Mouse (Mus musculus): Measurements from ENCODE around the gene Fitm2.
A peak's percentile ranks its signal among the peaks of the same experiment; 100 is the strongest.
"Not testable (repeated sequence)": the region's sequence is repeated elsewhere in the genome, so short reads cannot be mapped to it uniquely, and the experiment has no call there.

Gene Fitm2

DNA sequence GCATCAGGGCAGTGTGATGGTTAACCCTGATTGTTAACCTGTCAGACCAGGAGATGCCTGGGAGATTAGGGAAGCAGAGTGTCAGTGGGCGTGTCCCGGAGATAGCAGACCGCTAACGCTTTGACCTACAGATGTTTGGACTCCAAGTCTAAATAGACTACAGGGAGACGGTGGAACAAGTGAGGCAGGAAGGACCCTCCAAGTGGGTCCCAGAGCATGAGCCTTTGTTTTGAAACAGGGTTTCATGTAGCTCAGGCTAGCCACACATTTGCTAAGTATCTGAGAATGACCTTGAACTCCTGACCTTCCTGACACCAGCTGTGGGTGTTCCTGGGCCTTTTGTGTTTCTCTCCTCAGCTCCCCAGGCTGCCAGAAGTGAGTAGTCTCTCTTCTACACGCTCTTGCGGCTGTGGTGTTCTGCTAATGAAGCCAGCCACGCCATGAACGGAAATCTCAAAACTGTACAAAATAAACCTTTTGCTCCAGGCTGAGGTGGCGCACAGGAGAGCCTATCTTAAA lies 9.1 kb downstream of the Fitm2 start:
- DNase-seq (ENCODE audit: low read depth, low spot score): peak; percentile 61

DNA sequence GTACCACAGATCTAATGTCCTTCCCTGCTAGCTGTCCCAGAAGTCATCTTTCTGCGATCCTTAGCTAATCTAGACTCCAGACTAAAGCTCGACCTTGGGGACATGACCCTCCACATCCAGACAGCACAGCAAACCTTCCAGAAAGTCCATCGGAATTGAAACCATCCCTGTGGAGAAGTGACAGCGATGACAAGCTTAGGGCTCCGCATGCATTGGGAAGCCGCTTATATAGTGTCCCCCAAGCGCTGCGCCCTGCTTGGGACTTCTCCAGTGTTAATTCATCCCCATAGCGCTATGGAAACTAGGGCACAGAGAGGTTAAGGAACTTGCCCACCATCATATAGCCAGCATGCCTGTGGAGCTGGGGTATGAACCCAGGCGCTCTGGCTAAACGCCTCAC lies 9.6 kb downstream of the Fitm2 start:
- no peak for DNase-seq (ENCODE audit: low read depth, low spot score)

DNA sequence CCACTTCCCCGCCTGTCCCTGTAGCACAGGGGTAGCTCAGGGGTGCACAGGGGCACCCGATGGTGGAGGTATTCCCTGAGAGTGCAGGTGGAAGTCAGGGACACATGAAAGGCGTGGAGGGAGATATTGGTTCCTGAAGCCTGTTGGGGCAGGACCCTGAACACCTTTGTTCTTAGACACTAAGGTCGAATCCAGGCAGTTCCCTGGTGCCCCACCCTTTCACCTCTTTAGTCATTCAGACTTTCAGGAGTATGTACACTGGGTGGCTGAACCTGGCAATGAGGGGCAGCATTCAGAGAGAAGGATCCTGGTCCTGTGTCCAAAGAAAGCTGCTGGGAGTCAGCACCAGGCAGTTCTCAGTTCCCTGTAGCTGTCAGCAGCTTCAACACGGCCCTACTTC lies 10.0 kb downstream of the Fitm2 start:
- no peak for DNase-seq (ENCODE audit: low read depth, low spot score)

DNA sequence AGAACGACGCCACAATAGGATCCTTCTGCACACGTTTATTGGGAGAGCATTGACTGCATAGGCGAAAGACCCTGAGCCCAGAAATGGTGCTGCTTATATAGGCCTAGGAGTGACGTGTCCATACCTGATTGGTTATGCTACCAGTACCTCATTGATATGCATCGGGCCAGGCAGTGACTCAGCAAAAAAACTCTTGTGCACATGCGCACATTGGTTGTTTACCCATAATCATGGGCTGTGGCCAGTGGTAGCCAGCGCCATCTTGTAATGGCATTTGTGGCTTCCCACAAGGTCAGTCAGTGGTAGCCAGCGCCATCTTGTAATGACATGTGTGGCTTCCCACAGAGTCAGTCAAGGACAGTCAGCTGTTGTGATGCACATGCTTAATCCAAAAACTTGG lies 11.1 kb downstream of the Fitm2 start:
- not testable (repeated sequence) for DNase-seq (ENCODE audit: low read depth, low spot score)

DNA sequence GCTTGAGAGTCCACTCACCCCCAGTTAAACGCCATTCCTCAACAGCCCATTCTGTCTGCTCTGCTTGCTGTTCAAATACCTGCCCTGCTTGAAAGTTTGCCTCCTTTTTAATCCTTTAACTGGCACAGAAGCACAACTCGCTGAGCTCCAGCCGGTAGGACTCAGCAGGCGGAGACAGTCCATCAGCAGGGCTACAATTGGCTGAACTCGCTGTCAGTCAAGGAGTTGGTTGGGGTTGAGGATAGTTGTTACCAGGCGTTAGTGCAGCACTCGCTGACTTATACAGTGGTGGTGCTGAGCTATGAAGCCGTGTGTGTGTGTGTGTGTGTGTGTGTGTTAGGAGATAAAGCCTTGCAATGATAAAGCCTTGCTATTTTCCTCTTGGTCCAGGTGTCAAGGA lies 11.8 kb downstream of the Fitm2 start:
- DNase-seq (ENCODE audit: low read depth, low spot score): no peak

DNA sequence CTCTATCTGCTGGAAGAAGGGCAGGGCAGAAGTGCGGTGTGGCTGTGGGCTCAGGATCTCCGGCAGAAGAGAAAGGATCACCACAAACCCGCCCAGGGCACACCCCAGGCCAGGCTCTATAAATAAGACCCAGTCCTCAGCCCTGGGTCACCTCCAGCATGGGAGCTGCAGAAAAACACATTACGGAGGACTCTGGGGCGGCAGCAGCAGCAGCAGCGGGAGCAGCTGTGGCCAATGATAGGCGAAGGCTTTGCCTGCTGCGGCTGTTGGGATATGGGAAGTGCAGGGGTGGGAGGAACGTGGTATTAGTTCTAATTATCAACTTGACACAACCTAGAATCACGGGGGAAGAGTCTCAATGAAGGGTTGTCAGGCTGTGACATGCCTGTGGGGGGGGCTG lies 13.0 kb downstream of the Fitm2 start:
- no peak for DNase-seq (ENCODE audit: low read depth, low spot score)

DNA sequence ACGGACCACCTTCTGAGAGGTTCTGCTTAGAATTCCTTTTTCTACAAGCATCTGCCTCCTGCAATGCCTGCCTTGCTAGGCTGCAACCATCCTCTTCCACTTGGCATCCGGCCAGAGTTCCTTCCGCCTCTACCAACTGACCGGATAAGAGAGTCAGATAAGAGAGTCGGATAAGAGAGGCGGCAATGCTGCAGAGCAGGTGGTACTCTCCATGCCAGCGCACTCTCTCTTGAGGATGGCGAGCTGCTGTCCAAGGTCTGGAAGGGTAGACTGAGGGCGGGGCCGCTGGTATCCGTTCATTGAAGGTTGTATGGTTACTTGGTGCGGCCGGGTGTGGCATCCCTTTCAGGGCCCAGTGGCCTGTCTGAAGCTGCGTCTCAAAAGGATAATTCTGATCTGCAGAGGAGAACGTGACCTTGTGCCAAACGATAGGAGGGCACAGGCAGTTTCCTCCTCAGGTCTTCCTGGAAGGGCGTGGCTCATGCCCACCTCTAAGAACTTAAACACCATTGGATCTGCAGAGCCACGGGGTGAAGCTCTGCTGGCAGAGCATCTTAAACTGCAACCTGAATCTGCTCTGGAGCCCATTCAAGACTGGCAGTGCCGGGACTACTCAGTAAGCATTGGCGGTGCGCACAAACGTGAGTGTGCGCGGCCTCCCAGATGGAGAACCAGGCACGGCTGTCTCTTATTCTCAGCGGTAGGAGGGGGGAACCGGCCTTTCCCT lies 13.7 kb downstream of the Fitm2 start:
- DNase-seq (ENCODE audit: low read depth, low spot score): no peak

DNA sequence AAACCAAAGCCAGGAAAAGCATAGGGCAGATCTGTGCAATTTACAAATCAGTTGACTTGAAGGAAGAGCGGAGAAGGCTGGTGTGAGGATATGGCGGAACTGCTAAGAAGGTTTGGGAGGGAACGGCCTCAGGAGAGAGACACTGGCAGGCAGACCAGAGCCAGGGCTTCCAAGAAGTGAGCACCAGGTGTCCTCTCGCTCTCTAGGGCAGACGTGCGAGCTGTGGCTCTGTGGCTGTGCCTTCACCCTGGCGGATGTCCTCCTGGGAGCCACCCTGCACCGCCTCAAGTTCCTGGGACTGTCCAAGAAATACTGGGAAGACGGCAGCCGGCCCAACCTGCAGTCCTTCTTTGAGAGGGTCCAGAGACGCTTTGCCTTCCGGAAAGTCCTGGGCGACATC lies 19.1 kb downstream of the Fitm2 start:
- DNase-seq (ENCODE audit: low read depth, low spot score): no peak

DNA sequence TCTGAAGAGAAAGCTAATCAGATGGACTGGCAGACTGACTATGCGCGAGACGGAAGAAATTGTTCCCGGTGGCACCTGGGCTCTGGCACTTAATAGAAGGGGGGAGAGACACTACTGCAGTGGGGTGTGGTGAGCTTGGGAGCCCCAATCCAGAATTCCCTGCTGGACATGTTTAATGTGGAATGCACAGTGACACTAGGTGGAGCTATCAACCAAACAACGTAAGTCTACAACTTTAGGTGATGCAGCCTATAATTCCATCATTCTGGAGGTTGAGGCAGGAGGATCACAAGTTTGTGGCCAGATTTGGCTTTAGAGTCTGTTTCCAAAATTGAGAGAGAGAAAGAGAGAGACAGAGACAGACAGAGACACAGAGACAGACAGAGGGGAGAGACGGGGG lies 19.7 kb downstream of the Fitm2 start:
- no peak for DNase-seq (ENCODE audit: low read depth, low spot score)

DNA sequence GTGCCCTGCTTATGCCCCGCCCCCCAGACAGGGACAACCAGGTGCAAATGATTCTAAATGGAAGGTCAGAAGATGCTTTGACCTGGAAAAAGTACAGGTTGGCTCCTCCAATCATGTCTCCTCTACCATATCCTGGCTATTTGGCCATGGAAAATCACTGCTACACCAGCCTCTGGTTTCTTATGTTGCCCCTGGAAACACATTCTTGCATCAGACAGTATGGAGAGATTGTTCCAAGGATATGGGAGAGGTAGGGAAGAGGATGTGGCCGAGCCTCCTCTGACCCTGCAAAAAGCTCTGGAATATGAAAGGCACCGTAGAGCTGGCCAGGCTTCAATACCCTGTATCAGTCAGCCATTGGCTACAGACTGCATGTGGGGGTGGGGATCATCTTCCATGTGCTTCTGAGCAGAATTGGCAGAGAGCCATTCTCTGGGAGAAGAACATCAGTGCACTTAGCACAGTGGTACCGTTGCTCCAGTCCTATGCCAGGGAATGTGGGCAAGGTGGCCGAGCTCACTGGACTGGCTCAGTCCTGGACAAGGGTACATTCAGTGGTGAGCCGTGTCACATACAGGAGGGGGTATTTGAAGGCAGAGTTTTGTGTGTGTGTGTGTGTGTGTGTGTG lies 21.6 kb downstream of the Fitm2 start:
- DNase-seq (ENCODE audit: low read depth, low spot score): no peak

DNA sequence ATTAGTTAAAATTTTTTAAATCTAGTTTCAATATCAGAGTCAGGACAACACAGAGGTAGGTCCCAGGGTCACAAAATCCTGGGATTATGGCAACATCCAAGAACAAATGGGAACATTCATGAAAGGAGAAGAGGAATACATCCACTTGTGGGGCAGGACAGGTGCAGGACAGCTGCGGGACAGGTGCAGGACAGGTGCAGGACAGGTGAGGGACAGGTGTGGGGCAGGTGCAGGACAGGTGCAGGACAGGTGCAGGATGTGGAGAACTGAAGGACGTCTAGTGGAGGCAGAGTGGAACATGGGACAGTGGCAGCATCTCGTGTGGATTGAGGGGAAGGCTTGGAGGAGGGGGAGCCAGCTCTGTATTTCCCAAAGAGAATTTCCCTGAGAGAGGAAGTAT lies 23.2 kb downstream of the Fitm2 start:
- DNase-seq (ENCODE audit: low read depth, low spot score): no peak

DNA sequence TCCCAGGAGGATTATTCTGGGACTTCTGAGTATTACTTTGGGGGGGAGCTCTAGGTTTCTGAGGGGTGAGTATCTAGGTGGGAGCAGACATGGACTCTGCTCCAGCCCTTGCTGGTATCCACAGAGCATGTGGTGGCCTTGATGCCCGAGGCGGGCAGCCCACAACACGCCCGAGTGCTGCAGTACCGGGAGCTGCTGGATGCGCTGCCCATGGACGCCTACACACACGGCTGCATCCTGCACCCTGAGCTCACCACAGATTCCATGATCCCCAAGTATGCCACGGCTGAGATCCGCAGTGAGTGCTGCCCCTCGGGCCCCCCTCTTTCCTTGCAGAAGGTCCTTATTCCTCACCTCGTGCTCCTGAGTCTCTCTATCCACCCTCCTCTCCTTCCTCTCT lies 25.1 kb downstream of the Fitm2 start:
- DNase-seq (ENCODE audit: low read depth, low spot score): no peak

DNA sequence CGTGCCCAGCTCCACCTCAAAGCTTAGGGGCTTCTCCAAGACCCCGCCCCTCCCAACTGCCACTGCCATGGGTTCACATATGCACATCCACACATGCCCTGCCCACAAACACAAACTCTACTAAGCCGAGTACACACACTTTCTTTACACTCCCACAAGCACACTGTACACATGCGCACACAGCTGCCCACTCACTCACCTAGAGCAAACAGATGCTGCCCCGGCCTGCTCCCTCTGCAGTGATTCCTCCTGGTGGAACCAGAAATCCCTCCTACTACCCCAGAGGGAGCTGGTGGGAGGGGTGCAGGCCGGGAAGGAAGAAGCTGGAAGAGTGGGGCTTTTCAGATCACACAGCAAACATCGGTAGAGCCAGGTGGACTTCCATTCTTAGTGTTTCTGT lies 28.4 kb downstream of the Fitm2 start:
- no peak for DNase-seq (ENCODE audit: low read depth, low spot score)

DNA sequence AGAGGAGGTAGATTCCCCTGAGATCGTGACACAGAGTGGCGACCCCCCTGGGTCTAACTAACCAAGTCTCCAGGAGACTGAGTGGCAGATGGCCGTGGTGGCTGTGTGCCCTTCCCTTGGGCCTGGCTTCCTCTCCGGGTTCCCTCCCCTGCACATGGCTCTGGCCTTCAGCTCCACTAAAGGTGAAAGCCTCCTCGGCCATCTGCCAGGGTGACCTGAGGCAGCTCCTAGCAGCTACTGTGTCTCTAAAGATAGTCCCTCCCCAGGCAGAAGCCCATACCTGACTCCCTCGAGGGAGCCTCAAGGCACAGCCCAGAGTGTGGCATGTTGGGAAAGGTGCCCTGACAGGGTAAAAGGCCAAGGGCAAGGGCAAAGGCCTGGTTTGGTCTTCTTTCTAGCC lies 28.9 kb downstream of the Fitm2 start:
- DNase-seq (ENCODE audit: low read depth, low spot score): no peak

DNA sequence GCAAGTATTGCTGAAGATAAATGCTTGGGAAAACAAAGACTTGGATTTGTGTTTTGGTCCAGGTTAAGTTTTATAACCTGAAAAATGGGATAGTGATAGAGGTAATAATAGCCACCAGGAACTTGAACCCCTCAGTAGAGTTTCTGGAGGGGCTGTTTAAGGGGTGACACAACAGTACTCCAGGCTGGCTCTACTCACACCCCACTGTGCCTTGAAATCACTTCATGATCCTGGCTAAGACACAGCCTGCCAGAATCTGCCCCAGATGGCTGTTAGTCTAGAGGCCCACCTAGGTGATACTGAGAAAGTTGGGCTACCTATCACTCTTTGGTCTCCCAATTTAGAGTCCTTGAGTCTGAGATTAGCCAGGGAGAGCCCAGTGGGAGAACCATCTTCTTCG lies 32.9 kb downstream of the Fitm2 start:
- no peak for DNase-seq (ENCODE audit: low read depth, low spot score)

DNA sequence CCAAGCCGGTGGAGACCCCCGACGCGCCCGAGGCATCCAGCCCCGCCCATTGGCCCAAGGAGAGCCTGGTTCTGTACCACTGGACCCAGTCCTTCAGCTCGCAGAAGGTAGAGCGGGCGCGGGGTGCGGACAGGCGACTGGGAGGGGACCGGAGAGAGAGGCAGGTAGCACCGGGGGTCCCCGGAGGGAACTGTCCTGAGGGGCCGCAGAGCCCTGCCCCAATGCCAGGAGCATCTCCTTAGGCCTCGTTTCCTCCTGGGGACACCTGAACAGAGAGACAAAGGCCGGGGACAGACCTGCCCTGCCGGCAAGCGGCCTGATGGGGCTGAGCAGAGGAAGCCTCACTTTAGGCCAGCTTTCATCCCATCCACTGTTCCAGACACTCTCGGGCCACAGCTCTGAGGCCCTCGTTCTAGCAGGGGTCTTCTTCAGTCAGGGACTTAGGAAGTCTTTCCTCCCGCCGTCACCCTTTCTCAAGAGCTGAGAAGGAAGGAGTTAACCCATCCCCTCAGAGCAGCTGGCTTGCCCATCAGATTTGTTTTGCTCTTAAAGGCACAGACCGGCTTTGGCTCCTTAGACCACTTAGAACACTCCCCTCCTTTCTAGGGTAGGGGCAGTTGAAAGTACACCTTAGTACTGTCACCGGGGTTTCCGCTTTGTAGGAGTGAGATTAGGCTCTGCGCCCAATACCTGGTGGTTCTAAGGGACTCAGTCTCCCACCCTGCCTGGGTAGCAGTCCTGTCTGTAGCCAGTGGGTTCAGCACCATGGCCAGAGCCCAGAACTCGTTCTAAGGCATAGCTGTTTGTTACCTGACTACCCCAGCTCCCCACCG lies 33.6 kb downstream of the Fitm2 start:
- DNase-seq (ENCODE audit: low read depth, low spot score): no peak

DNA sequence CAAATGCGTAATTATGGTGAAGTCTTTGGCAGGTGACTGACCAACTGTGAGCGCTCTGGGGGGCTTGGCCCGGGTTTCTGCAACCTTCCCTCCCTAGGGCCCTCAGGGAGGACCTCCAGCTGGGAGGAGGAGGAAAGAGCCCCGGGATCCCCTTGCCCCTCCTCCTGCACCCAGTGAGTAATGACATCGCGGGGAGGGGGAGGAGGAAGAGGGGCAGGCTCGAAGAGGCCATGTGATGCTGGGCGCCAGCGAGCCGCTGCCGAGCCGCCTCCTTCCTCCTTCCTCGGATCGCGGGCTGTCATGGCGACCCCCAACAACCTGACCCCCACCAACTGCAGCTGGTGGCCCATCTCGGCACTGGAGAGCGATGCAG lies 34.2 kb downstream of the Fitm2 start, which contains the start of gene Gdap1l1:
TSS of gene Gdap1l1 (plus strand) at position 231 of the 373 bp plus-strand sequence.
- no peak for DNase-seq (ENCODE audit: low read depth, low spot score)

DNA sequence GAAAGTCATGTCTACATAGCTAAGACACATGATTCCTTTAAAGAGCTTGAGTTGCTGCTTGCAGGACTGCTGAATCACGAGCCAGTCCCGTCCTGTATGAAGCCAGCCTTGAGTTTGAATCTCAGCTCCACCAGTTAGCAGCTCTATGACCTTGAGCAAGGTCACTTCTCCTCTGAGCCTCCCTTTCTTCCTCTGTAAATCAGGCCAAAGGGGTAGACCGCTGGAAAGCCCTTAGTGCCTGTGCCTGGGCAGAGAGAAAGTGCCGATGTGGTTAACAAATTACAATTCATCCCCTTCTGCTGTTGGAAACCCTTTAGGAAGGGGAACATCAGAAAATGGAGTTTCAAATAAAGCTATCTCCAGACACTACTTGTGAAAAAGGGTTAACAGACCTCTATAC lies 34.6 kb downstream of the Fitm2 start:
- DNase-seq (ENCODE audit: low read depth, low spot score): no peak

DNA sequence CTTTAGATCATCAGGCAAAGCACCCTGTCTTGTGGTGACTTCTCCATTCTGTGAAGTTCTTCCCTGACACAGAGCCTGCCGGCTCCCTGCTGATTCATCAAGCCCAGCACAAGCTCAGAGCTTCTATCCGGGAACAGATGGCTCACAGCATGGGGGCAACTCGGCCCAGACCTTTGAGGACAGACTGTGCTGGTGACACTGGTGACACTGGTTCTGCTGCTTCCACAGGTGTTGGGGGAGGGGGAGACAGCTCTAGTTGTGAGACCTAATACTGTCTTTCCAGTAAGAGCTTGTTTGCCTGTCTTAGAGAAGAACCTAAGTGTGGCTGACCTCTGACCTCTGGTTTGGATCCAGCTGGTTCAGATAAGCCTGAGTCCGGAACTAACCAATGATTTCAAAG lies 38.5 kb downstream of the Fitm2 start:
- DNase-seq (ENCODE audit: low read depth, low spot score): no peak

DNA sequence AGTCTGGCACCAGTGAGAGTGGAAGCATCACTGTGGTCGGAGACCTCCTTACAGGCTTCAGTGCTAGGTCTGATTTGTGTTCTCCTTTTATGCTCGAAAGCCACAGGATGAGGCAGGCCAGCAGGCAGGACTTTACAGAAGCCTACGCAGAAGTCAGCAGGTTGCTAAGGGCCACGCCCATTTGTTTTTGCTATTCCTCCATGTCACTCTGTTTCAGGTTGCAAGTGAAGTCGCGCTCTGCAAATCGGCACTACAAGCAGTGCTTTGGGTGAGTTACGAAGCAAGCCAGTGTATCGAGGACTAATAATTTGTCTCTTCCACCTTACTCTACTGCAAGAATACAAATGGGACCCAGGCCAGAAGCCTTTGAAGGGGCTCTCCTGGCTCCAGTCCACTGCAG lies 41.1 kb downstream of the Fitm2 start:
- DNase-seq (ENCODE audit: low read depth, low spot score): no peak

DNA sequence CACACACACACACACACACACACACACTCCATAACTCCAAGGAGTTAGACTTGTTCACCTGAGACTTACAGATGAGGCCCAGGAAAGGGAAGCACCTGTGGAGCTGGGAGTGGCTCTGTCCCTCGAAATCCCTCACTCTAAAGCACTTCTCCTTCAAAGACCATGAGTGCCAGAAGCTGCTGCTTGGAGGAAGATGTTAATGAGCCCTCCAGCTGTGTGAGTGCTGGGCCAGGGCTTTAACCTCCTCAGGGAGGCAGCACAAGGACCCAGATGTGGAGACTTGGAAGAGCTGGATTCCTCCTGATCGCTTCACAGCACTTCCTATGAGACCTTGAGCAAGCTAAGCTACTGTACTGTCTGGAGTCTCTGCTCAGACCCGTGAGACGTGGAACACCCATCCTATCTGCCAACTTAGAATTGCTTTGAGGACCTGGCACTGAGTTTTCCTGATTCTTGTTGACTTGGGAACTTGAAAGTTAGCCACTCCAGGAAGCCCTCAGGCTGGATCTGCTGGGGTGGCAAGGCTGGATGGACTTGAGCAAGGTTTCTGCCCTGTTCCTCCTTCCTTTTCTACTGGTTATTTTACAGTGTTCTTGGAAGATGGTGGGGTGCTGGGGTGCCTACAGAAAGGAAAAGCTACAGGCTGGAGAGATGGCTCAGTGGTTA lies 44.0 kb downstream of the Fitm2 start:
- DNase-seq (ENCODE audit: low read depth, low spot score): no peak

DNA sequence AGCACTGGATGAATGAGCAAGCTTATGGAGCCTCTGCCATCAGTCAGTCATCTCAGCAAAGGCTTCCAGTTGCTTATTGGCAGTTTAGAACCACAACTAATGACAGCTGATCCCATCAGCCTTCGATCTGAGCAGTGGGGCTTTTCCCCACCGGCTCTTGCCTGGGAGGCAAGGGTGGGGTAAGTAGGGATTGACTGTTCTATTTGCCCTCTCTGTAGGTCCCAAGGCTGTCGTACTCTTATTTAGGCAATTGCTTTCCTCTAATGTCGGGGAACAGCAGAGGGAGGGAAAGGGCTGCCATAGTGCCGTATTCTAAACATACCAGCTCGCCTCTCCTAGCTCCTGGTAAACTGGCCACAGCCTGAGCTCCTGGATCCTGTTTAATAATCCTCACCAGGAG lies 47.8 kb downstream of the Fitm2 start, which contains the start of gene Oser1:
TSS of gene Oser1 (minus strand) at position 101 of the 400 bp plus-strand sequence.
- DNase-seq (ENCODE audit: low read depth, low spot score): no peak
